Mouse (Mus musculus): ENCODE measurements around the gene Tas2r123.

Gene Tas2r123

DNA sequence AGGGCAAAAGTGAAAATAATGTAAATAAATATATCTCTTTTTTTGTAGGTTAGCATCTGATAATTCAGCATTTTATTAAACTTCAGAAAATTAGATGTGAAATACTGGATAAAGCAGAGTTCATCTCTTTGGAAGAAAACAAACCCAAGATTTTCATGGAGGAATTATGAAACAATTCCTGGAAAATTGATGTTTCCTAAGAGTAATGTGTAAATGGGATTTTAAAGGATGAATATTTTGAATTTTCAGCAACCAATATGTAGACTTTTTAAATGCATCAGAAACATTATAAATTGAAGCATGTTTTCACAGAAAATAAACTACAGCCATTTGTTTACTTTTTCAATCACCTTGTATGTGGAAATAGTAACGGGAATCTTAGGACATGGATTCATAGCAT lies at the start of gene Tas2r123:
Tas2r123 (plus strand) TSS at position 301 of the 400 bp plus-strand sequence.
- DNase-seq = no peak

DNA sequence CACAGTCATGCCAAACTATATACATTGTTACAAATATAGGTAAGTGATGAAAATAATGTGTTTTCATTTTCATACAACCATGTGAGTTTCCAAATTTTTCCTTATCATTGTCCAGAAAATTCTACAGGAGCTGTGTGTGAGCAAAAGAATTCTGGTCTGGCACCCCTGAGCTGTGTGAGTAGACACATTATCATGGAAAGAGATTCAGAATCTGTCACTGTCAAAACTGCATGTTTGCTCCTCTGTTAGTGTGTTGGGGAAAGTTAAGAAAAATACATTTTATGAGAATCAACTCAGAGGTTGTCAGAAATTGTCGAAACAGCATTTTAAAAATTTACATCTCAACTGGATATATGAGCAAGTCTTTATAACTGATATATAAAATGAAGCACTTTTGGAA lies 44.4 kb upstream of the Tas2r123 start, which contains the start of gene Tas2r117:
Tas2r117 (plus strand) TSS at position 301 of the 400 bp plus-strand sequence.
- DNase-seq = no peak

DNA sequence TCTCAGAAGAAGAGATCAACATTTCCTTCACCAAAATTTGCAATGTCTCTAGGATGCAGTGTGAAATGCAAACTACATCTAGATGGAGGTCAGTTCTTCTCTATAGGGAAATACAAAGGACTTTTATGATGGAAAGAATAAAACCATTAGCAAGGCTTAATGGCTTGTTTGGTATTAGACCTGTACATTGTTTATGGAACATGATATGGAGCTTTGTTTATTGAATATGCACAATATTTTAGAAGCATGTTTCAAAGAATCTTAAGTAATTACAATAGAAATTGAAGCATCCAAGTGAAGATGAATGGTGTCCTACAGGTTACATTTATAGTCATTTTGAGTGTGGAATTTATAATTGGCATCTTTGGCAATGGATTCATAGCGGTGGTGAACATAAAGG lies 8.2 kb downstream of the Tas2r123 start, which contains the start of gene Tas2r116:
Tas2r116 (plus strand) TSS at position 301 of the 400 bp plus-strand sequence.
- DNase-seq = no peak

DNA sequence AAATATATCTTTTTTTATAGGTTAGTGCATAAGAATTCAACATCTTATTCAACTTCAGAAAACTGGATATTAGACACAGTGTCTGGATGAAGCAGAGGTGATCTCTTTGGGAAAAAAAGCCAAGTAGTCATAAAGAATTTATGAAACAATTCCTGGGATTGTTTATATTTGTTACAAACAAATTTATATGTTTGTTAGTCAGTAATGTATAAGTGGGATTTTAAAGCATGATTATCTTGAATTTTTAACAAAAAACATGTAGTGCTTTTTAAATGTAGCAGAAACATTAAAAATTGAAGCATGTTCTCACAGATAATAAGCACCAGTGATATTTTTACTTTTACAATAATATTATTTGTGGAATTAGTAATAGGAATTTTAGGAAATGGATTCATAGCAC lies 20.8 kb downstream of the Tas2r123 start, which contains the start of gene Tas2r110:
Tas2r110 (plus strand) TSS at position 301 of the 400 bp plus-strand sequence.
- DNase-seq = no peak

DNA sequence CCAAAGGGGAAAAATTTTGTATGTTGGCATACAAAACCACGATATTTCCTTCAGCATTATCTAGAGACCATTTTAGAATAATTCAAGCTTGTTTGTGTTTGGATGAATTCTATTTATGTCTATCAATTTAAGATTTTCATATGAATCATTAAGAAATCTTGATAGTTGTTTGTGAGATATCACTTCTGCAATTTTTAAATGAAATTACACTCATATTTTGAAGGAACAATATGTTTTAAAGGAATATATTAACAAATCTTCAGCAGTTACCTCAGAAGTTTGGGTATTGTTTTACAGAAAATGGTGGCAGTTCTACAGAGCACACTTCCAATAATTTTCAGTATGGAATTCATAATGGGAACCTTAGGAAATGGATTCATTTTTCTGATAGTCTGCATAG lies 45.8 kb downstream of the Tas2r123 start, which contains the start of gene Tas2r113:
Tas2r113 (plus strand) TSS at position 301 of the 400 bp plus-strand sequence.
- no peak for DNase-seq
